Mouse (Mus musculus): Measurements from ENCODE around the gene Rpusd2. TPM values are rescaled to one million over a fixed set of nuclear protein-coding genes. Genes with fewer than 3 reads are reported as not detected.

The Rpusd2 gene
- polyA plus RNA-seq, 1 experiment: 3.5 TPM

- 81% methylated on average over 4 of the region's 4 CpGs for WGBS
- no peak overlapping the region for H3K4me3 ChIP-seq (replicated peaks; ENCODE audit: extremely low read depth, low read depth, low read length)
- H3K4me1 ChIP-seq (ENCODE audit: control insufficient read depth, insufficient read depth, low read length): peaks cover 7% of the 10 kb centered on the region
- no peak for TF ChIP-seq CTCF (IDR thresholded peaks at IDR 0.05; ENCODE audit: insufficient read depth, low read length)
- TF ChIP-seq POLR2A (IDR thresholded peaks at IDR 0.05; ENCODE audit: borderline replicate concordance, extremely low read depth, low read depth, low read length): no peak
- DNase-seq: no peak
Measured at GRCm38 (mm10) chr2:119026951-119027350, 7.6 kb upstream of the Rpusd2 start.

- H3K4me1 ChIP-seq (ENCODE audit: control insufficient read depth, insufficient read depth, low read length): peaks cover 7% of the 10 kb centered on the region
- WGBS: under 1% methylated on average over 28 of the region's 28 CpGs
- peak within 1 kb of the TSS; percentile 97 for H3K4me3 ChIP-seq (replicated peaks; ENCODE audit: extremely low read depth, low read depth, low read length)
- peak; percentile 97 for DNase-seq
- TF ChIP-seq CTCF (IDR thresholded peaks at IDR 0.05; ENCODE audit: insufficient read depth, low read length) (no peak), POLR2A (IDR thresholded peaks at IDR 0.05; ENCODE audit: borderline replicate concordance, extremely low read depth, low read depth, low read length) (peak; percentile 57; the same call in 1 of the 2 replicates)
Measured at GRCm38 (mm10) chr2:119028941-119029551, 5.5 kb upstream of the Rpusd2 start, which contains the start of gene Ccdc32. Gene Ccdc32 (minus strand): TSS chr2:119029393.

GRCm38 (mm10) chr2:119032191-119032590 is 2.4 kb upstream of the Rpusd2 start:
- WGBS: 39% methylated on average over 4 of the region's 4 CpGs
- Histone ChIP-seq H3K4me3 (replicated peaks; ENCODE audit: extremely low read depth, low read depth, low read length) (no peak overlapping the region), H3K4me1 (ENCODE audit: control insufficient read depth, insufficient read depth, low read length) (peaks cover 9% of the 10 kb centered on the region)
- TF ChIP-seq POLR2A (IDR thresholded peaks at IDR 0.05; ENCODE audit: borderline replicate concordance, extremely low read depth, low read depth, low read length) (no peak), CTCF (IDR thresholded peaks at IDR 0.05; ENCODE audit: insufficient read depth, low read length) (no peak)
- DNase-seq: no peak

- 14% methylated on average over 7 of the region's 7 CpGs for WGBS
- no peak for TF ChIP-seq POLR2A (IDR thresholded peaks at IDR 0.05; ENCODE audit: borderline replicate concordance, extremely low read depth, low read depth, low read length)
- TF ChIP-seq CTCF (IDR thresholded peaks at IDR 0.05; ENCODE audit: insufficient read depth, low read length): no peak
- DNase-seq: no peak
- Histone ChIP-seq H3K4me1 (ENCODE audit: control insufficient read depth, insufficient read depth, low read length) (0 out of 2 replicates have a peak, but pooled peaks cover 2% of the 10 kb centered on the region), H3K4me3 (replicated peaks; ENCODE audit: extremely low read depth, low read depth, low read length) (peak overlapping the region; percentile 91)
Measured at GRCm38 (mm10) chr2:119035397-119035745, 781 bp downstream of the Rpusd2 start.

GRCm38 (mm10) chr2:119040882-119041281 is 6.3 kb downstream of the Rpusd2 start:
- DNase-seq: no peak
- H3K4me1 ChIP-seq (ENCODE audit: control insufficient read depth, insufficient read depth, low read length): no peaks in the 10 kb centered on the region
- no peak overlapping the region for H3K4me3 ChIP-seq (replicated peaks; ENCODE audit: extremely low read depth, low read depth, low read length)
- 37% methylated on average over 4 of the region's 4 CpGs for WGBS
- TF ChIP-seq POLR2A (IDR thresholded peaks at IDR 0.05; ENCODE audit: borderline replicate concordance, extremely low read depth, low read depth, low read length): no peak

- no peak for DNase-seq
- H3K4me3 ChIP-seq (replicated peaks; ENCODE audit: extremely low read depth, low read depth, low read length): no peak overlapping the region
- WGBS: 80% methylated on average over 2 of the region's 2 CpGs
- H3K4me1 ChIP-seq (ENCODE audit: control insufficient read depth, insufficient read depth, low read length): no peaks in the 10 kb centered on the region
- TF ChIP-seq CTCF (IDR thresholded peaks at IDR 0.05; ENCODE audit: insufficient read depth, low read length) (no peak), POLR2A (IDR thresholded peaks at IDR 0.05; ENCODE audit: borderline replicate concordance, extremely low read depth, low read depth, low read length) (no peak)
Measured at GRCm38 (mm10) chr2:119045163-119045562, 10.6 kb downstream of the Rpusd2 start.

GRCm38 (mm10) chr2:119046649-119047611 is 12.3 kb downstream of the Rpusd2 start, which contains the start of gene Knl1:
Gene Knl1 (plus strand): TSS chr2:119047119.
- Histone ChIP-seq H3K4me1 (ENCODE audit: control insufficient read depth, insufficient read depth, low read length) (no peaks in the 10 kb centered on the region), H3K4me3 (replicated peaks; ENCODE audit: extremely low read depth, low read depth, low read length) (peak within 1 kb of the TSS; percentile 99)
- DNase-seq: peak; percentile 97
- TF ChIP-seq CTCF (IDR thresholded peaks at IDR 0.05; ENCODE audit: insufficient read depth, low read length) (no peak), POLR2A (IDR thresholded peaks at IDR 0.05; ENCODE audit: borderline replicate concordance, extremely low read depth, low read depth, low read length) (peak; percentile 44; the same call in 1 of the 2 replicates)
- WGBS: under 1% methylated on average over 76 of the region's 77 CpGs

- TF ChIP-seq POLR2A (IDR thresholded peaks at IDR 0.05; ENCODE audit: borderline replicate concordance, extremely low read depth, low read depth, low read length) (no peak), CTCF (IDR thresholded peaks at IDR 0.05; ENCODE audit: insufficient read depth, low read length) (no peak)
- WGBS: 21% methylated on average over 4 of the region's 4 CpGs
- no peaks in the 10 kb centered on the region for H3K4me1 ChIP-seq (ENCODE audit: control insufficient read depth, insufficient read depth, low read length)
- no peak overlapping the region for H3K4me3 ChIP-seq (replicated peaks; ENCODE audit: extremely low read depth, low read depth, low read length)
- no peak for DNase-seq
Measured at GRCm38 (mm10) chr2:119047849-119048248, 13.3 kb downstream of the Rpusd2 start.

- Histone ChIP-seq H3K4me1 (ENCODE audit: control insufficient read depth, insufficient read depth, low read length) (no peaks in the 10 kb centered on the region), H3K4me3 (replicated peaks; ENCODE audit: extremely low read depth, low read depth, low read length) (no peak overlapping the region)
- 74% methylated on average over 4 of the region's 4 CpGs for WGBS
- no peak for TF ChIP-seq CTCF (IDR thresholded peaks at IDR 0.05; ENCODE audit: insufficient read depth, low read length)
- no peak for TF ChIP-seq POLR2A (IDR thresholded peaks at IDR 0.05; ENCODE audit: borderline replicate concordance, extremely low read depth, low read depth, low read length)
- no peak for DNase-seq
Measured at GRCm38 (mm10) chr2:119050132-119050650, 15.6 kb downstream of the Rpusd2 start.
